Mouse (Mus musculus): ENCODE results near the gene Dnajc1.
A peak's percentile ranks its signal among the peaks of the same experiment; 100 is the strongest.

Dnajc1 gene

DNA sequence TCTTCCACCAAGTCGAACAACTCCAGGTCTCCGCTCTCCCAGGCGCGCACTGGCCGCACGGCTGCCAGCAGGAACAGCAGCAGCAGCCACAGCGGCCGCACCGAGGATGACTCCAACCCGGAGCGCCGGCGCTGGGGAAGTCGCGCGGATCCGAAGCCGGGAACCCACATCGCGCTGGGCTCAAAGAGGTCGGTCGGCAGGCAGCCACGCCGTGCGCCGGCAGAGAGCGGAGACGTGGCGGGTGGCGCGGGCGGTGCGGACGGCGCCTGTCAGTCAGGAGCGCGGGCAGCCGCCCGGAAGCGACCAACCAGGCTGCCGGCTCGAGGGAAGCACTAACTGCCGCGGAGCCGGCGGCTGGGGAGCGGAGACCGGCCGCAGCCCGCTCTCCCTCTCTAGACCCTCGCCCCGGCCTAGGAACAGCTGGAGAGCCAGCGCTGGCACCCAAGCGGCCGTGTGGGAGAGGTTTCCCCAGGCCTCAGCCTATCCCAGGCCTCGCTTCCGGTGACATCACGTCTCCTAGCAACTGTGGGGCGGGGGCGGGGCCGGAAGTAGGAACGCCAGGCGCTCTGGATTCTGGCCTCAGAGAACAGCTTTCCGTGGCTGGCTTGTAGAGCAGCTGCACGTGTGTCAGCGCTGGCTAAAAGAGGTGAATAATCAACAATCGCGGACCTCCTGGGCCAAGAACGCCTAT lies at the start of gene Dnajc1:
Gene Dnajc1, minus strand, starts transcription at position 500 of the 691 bp plus-strand sequence.
- peak; percentile 90 for DNase-seq (ENCODE audit: low read depth)

DNA sequence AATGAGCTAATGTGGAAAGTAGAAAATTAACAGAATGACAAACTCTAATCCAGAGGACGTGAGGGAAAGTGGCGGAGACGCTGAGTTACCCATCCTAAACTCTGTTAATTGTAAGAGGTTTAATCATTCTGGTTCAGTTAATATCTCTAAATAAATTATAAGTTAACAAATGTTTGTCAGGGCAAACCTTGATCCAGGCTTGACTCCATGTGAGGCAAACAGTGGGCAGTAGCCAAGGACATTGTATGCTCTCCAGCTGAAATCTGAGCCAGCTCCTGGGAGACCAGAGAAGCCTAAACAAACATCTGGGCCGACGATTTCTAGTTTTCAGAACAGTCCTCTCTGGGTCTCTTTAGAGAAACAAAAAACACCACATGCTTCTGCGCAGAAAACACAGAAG lies 49.2 kb upstream of the Dnajc1 start:
- DNase-seq (ENCODE audit: low read depth): no peak

DNA sequence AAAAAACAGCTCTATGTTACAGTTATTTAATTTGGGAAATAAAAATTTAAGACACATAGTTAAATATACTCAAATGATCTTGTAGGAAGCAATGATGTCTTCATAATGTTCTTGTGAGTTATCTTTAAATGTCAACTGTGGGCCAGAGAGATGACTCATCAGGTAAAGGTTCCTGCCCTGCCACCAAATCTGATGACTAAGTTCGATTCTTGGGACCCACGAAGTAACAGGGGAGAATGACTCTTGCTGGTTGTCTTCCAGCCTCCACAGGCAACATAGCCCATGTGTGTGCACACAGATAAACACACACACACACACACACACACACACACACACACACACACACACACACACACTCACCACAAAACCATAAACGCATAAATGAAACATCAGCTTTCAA lies 22.6 kb upstream of the Dnajc1 start:
- DNase-seq (ENCODE audit: low read depth): no peak

DNA sequence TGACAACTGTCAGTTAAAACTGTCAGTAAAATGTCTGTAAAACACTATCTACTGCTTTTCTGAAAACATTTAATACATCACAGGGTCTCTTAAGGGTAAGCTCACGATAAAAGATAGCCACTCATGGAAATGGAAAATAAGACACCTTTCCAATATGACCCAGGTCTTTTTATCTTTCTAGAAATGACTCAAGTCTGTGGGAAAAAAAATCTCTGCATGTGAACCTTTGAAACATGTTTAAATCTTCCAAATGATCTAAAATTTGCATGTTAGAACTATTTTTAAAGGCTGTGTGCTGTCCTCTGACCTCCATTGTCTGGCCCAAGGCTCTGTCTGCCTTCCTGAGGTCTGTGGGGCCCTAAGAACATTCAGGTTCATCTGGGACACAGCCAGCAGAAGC lies 11.0 kb upstream of the Dnajc1 start:
- no peak for DNase-seq (ENCODE audit: low read depth)

DNA sequence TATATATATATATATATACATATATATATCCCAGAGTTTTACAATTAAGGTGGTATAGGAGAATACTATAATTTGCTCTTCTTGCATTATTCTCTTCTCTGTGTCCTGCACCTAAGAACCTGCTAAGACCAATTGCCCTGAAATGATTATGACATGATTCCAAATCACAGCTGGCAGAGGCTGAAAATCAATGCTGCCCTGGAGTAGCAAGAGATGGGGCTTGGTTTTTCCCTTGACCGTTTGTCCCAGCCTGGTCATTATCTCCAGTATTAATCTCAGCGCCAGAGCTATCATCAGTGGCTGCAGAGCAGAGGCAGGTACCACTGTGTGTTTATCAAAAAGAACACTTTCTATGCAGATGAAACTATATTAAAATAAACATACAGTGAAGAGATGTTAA lies 9.1 kb upstream of the Dnajc1 start:
- DNase-seq (ENCODE audit: low read depth): no peak

DNA sequence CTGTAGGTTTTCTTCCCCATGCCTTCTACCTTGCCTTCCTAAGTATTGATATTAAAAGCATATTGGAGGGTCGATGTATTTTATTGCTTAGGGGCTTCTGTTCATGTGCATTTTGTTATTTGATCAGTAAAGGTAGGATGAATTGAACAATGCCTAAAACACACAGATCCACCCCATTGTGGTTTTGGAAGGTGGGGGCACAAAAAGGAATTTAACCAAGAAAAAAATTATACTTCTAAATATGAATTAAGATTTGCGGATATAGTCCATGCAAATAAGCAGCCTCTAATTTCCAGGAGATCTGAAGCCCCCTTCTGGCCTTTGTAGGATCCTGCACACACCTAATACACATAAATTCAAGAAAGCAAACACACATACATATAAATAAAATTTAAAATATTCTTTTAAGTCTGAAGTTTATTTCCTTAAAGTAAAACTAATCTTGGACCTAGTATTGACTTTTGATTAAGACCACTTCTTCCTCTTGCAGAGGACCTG lies 441 bp upstream of the Dnajc1 start:
- DNase-seq (ENCODE audit: low read depth): no peak

DNA sequence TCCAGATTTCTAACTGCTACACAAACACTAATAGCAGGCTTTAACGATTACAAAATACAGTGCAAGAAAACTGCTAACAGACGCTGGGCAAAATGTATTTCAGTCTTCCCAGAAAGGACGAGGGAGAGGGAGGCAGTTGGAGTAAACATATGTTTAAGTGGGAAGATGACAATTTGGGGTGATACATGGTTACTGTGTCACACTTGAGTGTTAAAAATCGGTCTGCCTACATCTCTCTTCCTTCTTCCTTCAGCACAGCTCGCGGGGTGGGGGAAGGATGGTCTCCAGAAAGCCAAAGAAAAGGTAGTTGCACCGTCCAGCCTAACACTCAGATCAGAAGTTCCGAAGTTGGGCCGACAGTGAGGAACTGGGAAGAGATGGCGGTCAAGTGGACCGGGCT lies 769 bp downstream of the Dnajc1 start:
- DNase-seq (ENCODE audit: low read depth): no peak

DNA sequence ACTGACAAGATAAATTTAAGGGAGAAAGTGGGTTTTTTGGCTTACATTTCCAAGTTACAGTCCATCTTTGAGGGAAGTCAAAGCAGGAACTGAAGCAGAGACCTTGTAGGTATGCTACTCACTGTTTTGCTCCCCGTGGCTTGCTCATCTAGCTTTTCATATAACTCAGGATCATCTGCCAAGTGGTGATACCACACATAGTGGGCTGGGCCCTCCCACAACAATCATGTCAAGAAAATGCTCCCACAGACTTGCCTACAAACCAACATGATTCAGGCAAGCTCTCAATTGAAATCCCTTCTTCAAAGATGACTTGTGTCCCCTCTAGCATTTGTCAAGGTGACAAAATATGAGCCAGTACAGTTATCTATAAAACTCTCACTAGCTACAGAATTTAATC lies 3.0 kb downstream of the Dnajc1 start:
- DNase-seq (ENCODE audit: low read depth): no peak

DNA sequence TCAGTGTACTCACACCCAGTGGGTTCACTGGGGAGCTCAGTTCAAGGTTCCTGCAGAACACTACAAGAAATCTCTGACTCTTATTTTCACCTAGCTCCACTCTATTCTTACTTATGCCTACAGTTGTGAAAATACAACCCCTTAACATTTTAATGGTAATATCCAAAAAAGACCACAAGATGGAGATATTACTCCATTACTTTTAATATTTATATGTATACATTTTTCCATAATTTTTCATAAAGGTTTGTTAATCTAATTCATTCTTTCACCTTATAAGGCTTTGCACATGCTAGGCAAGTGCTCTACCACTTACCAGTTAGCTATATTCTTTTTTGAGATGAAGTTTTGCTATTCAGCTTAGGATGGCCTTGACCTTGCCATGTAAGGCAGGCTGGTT lies 11.0 kb downstream of the Dnajc1 start:
- DNase-seq (ENCODE audit: low read depth): no peak

DNA sequence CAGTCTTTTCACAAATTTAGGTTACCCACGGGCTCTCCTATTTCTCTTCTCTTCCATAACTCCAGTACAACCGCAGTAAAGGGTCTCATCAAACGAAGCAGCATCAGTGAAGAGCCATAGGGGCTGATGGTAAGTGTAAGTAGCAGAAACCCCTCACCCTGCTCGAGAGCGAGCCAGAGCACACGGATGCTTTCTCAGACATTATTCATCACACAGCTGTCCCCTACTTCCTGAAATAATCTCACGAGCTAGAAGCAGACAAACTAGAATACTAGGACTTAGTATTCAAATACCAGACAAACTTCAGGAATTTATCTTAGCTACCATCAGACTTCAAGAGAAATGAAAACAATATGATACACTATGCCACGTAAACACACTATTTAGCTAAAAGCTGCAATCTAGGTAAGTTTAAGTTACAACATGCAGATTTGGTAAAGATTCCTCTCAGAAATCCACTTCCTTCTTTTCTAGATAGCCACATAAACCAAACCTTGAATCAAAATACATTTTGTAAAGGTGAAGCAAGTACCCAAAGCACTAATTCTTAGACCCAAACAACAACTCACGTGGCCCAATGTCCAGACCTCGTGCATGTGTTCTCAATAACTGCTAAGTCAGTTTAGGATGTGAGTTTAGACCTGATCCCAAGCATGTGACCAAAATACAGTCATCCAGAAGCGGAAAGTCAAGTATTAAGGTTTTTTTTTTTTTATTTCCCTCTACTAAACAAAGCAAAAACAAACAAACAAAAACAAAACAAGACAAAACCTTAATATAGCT lies 20.0 kb downstream of the Dnajc1 start:
- no peak for DNase-seq (ENCODE audit: low read depth)

DNA sequence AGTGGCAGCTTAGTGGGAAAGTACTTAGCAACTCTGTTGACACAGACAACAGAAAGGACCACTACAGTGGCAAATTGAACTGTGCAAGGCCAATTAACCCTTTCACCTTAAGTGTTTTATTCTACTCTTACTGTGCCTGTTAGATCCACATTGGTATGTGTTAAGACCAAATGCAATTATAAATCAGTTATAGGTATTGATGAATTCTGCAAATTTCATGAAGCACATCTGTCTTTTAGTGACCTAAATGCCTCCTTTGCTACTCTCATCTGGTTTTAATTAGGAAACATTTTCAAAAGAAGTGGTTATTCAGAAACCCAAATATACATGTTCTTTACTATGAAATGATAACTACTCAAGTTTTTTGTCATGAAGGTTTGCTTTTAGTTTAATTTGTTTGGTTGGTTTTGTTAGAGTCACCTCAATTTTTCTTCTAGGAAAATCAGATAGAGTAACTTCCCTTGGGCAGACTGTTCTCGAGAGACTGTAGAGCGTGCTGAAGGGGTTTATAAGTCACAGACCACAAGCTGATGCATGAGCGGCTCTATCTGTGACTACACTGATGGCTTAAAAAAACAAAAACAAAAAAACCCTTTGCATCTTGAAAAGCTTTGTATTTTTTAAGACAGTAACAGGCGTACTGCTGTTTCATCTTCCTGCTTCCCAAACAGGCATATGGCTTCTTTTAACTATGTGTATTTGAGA lies 21.7 kb downstream of the Dnajc1 start:
- DNase-seq (ENCODE audit: low read depth): no peak

DNA sequence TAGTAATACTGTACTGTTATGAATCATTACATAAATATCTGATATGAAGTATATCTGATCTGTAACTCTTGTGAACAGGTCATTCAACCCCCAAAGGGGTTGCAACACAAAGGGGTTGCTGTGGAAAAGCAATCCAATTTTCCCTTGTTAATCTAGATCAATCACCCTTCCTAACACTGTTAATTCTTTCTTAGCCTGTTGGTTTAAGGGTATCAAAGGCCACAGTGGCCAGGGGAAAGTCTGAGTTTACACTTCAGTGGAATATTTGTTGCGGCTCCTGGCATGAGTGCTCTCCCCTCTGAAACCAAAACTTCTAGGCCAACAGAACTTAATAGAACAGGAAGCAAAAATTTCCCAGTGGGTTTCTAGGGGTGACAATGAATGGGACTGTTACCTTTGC lies 28.2 kb downstream of the Dnajc1 start:
- no peak for DNase-seq (ENCODE audit: low read depth)

DNA sequence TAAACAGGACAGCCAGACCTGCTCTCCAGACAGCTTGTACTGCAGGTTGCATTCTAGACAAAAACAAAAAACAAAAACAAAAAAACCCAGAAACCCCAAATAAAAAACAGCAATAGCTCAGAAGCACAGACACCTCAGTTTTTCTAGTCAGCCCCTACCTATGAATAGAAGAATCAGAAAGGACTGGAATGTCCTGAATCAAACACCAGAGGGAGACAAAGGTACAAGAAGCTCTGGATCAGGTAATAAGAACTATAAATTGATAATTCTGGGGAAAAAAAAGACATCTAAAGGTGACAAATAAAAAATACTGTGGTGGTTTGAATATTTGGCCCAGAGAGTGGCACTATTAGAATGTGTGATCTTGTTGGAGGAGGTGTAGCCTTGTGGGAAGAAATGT lies 37.3 kb downstream of the Dnajc1 start:
- DNase-seq (ENCODE audit: low read depth): no peak

DNA sequence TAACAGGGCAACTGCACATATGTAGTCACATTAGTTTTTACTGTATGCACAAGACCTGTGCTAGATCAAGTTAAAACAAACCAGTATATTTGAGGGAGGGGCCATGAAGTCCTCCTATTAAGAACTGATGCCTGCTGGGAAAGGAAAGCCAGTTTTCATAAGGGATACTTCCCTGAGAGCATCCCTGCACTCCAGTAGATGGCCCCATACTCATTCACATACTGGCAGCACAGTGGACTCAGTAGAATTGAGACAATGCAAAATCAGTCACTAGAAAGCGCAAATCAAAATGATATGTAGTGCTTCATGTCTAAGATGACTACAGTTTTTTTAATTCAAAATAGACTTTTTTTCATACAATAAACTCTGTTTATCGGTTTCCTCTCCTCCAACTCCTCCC lies 40.0 kb downstream of the Dnajc1 start:
- DNase-seq (ENCODE audit: low read depth): no peak

DNA sequence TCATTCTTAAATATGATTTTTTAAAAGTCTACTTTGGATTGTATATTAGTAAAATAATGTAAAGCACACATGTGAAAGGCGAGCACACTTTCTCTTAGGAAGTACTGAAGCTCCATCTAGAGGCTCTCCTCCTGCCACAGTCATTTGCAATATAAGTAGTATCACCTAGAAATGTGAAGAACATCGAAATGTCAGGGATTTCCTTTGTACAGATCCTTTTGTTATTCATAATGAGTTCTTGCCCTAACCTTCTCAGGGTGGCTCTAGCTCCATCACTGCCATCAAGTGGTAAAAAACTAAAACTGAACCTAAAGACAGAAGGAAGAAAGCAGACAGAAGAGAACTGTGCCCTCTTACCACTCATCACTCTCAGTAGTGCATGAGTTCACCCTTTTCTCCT lies 49.2 kb downstream of the Dnajc1 start:
- DNase-seq (ENCODE audit: low read depth): no peak

DNA sequence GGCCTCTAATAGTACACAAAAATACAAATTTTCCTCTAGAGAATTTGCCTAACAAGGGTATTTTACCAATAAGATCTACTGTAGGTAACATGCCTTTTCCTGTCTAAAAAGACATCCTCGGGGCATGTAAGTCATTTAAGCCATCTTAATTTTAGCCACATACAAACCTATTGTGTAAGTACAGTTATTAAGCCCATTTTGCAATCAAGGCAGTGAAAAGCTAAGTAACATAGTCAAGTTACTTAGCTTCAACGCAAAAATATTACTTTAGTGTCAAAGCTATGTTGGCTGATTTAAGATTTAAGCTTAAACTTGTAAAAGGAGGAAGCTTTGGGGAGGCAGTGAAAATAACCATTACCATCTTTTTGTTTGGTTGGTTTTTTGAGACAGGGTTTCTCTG lies 74.0 kb downstream of the Dnajc1 start:
- DNase-seq (ENCODE audit: low read depth): no peak

DNA sequence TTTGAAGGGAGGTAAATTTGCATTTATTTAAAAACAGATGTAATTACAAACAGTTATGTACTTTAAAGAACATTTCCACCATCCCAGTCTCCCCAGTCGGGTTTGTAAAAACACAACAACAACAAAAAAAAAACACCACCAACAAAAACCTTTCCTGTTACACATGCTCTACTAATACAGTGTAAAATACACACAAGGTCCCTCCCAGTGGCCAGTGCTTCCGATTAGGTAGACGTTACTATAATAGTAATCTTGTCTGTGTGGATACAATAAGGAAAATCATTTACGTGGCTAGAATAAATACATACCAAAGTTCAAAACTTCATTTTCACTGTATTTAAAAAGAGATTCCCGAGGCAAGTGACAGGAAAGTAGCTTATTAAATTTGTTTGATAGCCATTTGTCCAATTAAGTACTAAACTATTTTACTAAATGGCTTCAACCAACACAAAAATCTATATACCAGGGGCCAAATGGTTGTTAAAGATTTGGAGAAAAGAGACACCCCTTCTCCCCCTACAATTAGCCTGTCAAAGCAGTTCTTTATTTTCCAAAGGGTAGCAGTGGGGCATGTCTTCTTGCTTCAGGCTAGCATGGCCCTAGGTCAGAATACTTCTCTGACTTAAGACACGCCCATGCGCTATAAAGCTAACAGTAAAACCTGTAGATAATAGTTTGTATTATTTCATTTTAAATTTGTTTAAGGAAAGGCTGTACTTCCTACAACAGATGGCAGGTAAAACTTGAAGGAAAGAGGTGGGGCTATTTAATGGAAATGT lies 74.9 kb downstream of the Dnajc1 start:
- DNase-seq (ENCODE audit: low read depth): no peak

DNA sequence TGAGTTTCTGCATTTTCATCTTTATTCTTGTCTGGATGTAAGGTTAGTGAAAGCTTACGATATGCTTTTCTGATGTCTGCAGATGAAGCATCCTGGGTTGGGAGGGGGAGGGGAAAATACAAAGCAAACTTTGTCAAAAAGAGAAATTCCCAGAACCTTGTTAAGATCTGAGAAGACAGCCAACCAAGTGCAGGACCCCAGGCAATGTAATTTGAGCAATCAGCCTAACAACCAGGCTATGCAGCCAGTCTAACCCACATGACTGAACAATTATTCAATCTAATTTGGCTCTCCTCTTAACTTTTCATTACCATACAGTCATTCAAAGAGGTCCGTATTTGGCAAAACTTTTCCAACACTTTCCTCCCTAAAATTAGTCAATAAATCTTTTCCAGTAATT lies 75.7 kb downstream of the Dnajc1 start:
- DNase-seq (ENCODE audit: low read depth): no peak

DNA sequence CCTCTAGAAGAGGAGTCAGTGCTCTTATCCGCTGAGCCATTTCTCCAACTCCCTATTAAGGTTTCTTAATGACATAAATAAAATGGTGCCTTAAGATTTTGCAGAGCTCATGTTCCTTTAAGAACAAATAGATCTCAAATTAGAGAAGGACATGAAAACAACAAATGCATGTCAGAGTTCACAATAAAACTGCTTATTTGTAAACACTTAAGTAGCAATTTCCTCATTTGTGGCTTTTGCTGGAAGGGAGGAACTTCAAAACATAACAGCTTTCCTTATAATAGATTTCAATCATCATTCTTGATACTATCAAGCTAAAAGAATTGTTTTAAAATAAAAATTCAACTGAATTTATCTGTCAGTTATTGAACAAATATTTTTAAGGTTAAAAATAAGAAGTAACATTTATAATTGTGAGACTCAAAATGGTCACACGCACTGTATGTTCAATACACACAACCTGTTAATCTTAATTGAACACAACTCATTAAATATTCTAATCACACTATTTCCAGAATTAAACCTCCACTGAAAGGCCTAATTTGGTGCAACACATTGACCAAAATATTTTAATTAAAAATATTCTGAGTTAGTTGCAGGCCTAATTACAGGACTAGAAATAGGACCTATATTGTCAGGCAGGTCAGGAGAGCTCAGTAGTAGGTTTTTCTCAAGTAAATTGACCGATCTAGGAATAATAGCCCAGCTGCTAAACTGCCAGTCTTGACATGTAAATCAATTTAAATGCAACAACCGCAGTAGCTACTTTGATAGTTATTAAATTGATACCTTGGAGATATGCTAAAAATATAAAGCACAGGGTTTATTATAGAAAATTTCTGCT lies 82.1 kb downstream of the Dnajc1 start:
- DNase-seq (ENCODE audit: low read depth): no peak

DNA sequence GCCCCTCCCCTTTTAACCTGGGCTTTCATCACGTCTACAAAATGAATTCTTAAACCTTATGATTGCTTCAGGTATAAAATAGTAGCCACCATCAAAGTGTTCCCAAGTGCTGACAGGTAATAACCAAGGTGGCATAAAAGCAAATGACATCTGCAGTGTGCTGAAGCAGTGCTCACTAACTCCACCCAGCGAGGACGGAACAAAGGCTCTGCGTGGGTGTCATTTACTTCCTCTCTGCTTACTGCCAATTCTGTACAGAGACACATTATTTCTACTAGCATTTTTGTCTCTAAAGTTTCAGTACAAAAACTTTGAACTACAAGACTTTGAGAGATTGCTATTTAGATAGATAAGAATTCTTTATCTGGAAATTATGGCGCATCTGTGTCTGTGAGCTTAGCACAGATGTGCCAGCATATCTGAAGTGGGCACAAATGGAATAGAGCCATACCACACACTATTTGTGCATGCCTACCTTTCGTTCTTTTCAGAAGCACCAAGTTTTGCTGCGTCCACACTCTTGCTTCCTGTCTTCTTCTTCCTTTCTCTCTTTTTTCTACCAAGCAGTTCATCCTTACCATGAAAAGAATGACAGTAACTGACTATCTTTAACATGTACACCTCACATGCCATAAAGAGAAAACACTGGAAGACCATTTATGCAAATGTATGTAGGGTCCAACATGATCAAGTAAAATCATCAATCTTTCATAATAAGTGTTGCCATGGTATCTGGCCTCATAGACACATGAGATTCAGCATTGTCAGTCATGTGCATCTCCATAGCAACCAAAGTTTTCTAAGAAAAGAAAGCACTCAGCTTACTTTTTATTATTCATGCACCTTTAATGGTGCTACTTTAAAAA lies 85.0 kb downstream of the Dnajc1 start:
- no peak for DNase-seq (ENCODE audit: low read depth)
